Mouse (Mus musculus) cerebellum, adult (tissue): Measurements from ENCODE around the gene Nat8f1.
A peak's percentile ranks its signal among the peaks of the same experiment; 100 is the strongest.
"Not testable (repeated sequence)": the region's sequence is repeated elsewhere in the genome, so short reads cannot be mapped to it uniquely, and the experiment has no call there.

Source experiments
- ATAC-seq: cut with Nextera tagmentation; 2 replicates; pipeline ENCODE4 v1.9.2; 2017; ENCODE audit warnings: mild to moderate bottlenecking, moderate library complexity, mixed read lengths; ENCODE audit not compliant: insufficient number of reproducible peaks, low FRiP score, low TSS enrichment

The Nat8f1 gene

DNA sequence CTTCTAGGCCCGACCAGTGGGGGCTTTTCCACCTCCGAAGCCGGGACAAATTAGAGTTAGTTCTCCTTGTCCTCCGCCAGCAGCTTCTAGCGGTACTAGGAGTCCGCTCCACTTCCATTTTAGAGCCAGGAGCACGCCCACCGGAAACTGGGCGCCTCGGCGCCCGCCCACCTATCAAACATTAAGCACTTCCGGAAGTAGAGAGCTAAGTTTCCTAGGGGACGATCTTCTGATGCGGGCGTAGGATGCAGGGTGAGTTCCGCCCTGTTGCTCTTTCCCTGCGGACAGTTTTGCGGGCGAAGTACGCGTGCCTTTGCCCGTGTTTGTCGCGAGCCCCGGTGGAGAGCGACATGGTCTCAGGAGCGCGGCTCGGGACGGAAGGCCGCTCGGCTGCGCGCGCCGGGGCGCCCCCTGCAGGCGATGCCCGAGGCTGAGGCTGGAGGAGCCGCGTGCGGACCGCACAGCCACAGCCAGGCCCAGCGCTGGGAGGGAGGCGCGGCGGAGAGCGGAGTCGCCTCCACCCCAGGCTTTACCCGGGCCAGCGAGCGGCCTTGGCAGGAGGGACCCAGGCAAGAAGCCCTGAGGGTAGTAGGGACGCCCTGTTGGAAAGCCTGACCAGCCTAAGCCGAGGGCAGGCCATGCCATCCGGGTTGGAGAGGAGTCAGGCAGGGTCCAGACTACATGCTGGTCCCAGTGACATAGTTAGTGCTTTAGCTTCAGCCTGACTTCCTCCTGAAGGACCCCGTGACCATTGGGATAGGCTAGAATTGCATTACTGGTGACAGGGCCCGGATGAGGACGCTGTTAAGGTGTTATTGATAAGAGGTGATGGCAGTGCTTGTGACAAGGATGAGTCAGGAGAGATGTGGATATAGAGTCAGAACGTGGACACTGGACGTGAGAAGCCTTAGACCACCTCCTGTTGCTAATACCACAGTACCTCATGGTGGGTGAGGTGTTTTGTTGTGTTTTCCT is at the start of gene Nat8f1:
Nat8f1 (minus strand) TSS at position 149 of the 975 bp plus-strand sequence.
- peak; percentile 94 for ATAC-seq

DNA sequence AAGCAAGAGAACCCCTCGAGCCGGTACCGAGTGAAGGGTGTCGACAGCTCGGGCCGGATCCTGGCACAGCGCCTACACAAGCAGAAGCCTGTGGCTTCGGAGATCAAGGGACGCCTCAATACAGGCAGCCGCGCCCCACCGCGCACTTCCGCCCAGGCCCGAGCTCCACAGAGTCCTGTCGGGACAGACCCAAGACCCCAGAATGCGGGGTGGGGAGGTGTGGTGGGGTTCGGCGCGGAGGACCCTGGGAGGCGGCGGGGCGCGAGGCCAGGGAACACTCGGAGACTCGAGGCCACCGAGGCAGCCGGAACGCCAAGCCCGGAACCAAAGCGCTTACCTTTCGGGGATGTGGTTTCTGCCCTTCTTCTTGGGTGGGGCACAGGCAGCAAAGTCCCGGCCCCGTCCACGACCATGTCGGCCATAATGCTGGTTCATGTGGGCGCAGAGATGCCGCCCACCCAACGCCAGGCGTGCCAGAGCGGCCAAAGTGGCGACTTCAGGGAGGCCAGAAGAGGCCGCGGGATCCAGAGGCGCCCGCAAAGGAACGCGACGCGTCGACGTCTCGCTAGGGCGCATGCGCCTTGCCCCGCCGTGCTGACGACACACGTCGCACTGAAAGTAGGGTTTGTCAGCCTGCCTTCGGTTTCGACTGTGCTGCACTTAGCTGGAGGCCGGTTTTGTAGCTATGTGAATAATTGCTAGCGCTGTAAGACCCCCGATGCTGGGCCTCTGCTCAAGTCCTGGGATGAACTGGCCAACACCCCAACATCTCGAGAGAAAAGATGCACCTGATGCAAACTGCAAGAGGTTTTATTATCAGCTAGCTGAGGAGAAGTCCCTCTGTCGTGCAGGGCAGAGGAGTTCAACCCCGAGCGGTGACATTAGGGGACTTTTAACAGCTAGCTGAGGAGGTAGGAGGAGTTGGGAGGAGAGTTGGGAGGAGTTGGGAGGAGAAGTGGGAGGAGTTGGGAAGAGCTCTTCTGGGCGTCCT is 45.9 kb upstream of the Nat8f1 start, which contains the start of gene Dusp11:
Dusp11 (minus strand) TSS at position 567 of the 991 bp plus-strand sequence.
- peak; percentile 98 for ATAC-seq

DNA sequence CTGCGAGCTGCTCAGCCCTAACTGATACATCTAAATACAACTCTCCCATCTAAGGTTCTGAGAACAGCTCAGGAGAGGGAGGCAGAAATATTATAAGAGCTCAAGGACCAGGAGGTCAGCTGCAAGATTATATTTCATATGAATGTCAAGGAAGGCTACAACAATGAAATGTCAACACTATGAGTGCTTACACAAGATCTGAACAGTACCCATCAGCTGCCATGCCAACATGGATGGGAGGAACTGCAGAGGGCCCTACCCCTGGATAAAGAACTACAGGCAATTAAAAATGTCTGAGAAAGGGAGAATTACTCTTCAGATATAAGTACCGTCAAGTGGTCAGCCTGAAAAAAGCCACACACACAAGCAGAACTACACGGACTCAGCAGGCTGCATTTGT is 42.1 kb upstream of the Nat8f1 start:
- ATAC-seq = no peak

DNA sequence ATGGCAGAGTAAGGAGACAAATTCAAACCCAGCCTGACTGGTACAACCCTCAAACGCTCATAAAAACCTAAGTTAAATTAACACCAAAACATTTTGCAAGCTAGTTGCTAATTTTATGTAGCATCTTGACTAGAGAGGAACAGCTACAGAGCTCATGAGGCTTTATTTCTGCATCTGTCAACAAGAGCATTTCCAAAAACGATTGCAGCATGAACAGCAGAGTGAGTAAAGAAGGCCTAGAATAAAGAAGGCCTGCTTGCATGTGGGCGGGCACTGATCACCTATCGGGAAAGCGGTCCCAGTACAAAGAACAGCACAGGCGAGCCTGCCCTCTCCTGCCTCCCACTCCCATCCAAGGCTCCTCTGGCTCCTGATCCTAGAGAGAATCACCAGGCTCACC is 33.1 kb upstream of the Nat8f1 start:
- no peak for ATAC-seq

DNA sequence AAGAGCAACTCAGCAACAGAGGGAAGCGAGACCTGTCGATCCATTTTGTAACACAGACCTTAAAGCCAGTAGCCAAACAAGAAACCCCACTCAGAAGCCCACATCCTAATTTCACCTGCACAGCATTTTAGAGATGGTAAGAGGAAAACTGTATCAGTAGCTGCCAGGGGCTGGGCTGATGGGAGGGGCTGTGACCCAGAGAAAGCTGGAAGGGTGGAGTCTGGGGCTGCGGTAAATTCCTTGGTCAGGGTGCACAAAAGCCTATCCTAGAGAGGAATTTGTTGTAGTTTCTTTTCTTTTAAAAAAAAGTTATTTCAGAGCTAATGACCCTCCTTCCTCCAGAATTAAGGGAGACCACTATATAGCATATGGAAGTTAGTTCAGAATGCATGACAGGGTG is 27.0 kb upstream of the Nat8f1 start:
- no peak for ATAC-seq

DNA sequence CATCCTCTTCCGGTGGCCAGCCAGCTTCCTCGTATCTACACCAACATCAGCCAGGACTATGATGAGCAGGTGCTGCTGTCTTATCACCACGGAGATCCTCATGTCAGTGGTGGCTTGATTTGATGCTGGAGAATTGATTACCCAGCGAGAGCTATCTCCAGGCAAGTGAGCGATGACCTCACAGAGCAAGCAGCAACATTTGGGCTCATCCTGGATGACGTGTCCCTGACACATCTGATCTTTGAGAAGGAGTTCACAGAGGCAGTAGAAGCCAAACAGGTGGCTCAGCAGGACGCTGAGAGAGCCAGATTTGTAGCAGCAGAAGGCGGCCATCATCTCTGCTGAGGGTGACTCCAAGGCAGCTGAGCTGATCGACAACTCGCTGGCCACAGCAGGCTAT is 23.2 kb upstream of the Nat8f1 start:
- ATAC-seq = no peak

DNA sequence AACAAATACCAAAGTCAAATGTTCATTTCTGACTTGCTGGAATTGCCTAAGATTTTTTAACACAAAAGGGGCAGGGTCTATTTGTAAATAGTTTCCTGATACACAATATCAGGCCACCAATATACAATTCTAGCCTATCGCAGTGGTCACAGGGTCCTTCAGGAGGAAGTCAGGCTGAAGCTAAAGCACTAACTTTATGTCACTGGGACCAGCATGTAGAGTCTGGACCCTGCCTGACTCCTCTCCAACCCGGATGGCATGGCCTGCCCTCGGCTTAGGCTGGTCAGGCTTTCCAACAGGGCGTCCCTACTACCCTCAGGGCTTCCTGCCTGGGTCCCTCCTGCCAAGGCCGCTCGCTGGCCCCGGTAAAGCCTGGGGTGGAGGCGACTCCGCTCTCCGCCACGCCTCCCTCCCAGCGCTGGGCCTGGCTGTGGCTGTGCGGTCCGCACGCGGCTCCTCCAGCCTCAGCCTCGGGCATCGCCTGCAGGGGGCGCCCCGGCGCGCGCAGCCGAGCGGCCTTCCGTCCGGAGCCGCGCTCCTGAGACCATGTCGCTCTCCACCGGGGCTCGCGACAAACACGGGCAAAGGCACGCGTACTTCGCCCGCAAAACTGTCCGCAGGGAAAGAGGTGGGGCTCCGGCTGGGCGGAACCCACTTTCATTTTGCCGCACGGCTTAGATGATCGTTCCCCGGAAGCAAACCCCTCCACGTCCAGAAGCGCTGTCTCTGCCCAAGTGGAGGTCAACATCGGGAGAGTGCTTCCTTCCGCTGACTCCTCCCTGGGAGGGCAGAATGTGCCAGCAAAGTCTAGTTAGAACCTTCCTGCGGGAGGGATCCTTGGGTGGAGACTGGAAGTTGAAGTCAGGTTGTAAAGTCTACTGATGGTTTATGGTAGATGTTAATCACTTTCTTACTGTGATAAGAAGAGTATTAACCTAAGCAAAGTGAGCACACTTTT is 21.3 kb upstream of the Nat8f1 start:
- ATAC-seq = peak; percentile 96

DNA sequence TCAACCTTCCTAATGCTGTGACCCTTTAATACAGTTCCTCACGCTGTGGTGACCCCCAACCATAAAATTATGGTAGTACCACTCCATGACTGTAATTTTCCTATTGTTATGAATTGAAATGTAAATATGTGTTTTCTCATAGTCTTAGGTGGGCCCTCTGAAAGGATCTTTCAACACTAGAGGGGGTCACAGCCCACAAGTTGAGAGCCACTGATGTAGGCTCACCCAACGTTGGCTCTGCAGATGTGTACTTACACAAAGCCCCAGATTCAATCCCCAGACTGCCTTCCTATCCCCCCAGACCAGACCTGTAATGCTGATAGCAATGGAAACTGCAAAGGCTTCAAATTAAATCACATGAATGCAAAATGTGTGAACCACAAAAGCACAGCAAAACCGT is 20.2 kb upstream of the Nat8f1 start:
- no peak for ATAC-seq

DNA sequence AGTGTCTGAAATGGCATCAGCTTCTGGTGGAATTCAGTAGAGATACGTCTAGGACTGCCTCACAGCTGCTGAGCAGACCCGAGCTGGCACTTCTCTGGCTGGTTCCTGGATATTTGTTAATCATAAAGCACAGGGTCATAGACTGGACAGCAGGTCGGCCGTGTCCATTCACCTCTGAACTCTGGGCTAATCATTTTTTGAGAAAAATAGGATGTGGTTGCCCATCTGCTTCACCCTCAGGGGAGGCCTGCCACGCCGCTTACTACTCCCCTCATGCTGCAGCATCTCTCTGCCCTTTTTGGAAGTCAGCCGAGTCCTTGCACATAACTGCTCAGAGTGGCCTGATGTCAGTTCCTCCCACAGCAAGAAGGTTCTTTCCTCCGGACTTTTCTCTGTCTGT is 18.6 kb upstream of the Nat8f1 start:
- no peak for ATAC-seq

DNA sequence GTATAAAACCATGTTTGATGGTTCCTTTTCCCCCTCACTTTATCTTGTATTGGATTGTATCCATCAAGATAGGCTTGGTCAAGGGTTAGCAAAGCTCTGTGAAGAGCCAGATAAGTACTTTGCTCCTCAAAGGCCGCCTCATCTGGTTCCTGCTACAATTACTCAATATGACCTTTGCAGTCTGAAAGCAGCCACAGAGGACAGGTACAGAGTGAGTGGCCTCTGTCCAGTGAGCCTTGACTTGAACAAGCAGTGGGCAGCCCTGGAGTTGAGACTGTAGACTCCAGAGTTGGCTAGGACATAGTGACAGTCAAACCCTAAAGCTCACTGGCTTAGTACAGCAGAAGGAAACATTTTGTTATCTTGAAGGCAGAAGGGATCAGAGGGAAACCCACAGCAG is 13.8 kb upstream of the Nat8f1 start:
- no peak for ATAC-seq

DNA sequence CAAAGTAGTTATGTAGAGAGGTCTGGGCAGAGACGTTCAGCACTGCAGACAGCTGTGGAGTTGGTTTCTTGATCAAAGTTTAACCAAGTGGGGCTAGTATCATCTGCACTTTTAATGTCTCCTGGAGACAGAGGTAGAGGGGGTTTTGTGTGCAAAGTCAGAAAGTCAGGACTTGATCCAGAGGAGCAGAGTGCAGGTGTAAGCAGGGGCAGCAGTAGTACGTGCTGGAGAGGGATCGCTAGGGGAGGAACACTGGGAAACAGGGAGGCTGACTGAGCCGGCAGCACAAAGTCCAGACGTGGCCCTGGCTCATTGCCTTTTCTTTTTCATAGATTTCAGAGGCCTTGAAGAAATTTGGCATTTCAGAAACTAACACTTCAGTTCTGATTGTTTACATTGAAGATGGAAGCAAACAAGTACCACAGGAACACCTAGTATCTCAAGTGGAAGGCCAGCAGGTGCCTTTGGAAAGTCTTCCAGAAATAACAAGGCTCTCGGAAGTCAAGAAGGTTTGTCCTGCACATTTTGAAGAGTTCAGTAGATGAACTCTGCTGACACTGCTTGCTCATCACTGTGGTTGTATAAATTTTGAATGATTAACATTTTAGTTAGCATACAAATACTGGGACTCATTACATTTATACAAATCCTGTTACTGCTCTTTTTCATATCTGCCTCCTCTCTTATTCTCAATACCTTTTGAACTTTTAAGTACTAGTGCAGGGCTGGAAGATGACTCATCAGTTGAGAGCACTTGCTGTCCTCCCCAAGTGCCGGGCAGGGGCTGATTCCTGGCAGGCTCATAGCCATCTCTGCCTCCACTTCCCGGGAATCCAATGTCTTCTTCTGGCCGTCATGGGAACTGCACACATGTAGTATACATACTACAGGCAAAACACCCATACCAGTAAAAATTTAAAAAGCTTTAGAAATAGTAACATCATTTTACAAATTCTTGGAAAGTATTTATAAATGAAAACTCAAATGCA is 12.3 kb upstream of the Nat8f1 start:
- no peak for ATAC-seq

DNA sequence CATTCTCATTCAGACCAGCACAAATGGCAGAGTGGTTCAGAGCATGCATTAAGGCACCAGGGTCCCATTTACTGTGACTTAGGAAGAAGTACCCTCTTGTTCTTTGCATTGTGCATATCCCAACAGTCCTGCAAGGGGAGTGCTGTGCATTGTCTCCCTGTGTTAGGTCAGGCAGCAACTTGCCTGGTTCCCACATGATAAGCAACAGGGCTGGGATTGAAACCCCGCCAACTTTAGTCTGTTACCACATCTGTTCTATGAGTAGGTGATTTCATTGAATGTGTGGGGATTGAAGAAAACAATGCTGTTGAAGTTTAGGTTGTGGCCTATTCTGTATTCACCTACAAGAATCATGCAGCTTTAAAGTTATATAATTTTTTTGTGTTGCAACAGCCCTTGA is 11.2 kb upstream of the Nat8f1 start:
- ATAC-seq = no peak

DNA sequence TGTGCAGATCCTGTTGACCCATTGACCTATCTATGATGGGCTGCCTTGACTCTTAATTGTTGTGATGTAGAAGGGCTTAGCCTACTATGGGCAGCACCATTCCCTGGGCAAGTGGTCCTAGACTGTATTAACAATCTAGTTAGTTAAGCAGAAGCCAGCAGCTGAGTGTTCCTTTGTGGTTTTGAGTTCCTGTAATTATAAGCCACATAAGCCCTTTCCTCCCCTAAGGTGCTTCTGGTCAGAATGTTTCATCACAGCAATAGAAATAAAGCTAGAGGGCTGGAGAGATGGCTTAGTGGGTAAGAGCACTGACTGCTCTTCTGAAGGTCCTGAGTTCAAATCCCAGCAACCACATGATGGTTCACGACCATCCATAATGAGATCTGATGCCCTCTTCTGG is 8.2 kb upstream of the Nat8f1 start:
- no peak for ATAC-seq

DNA sequence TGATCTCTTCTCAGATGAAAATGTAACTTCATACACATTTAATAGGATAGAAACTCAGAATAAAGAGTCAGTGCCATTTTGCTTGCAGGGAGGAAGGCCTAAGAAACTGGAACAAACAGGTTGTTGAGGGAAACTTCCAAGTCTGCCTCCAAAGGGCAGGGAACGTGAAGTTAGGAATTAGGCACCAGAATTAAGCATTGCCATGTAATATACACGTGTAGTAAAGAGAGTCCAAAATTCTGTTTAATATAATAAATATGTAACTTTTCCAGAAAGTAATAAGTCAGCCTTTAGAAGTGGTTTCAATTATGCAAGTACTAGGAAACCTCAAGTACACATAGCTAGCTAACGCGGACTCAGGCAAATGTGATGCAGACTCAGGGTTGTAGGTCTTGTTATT is 3.9 kb upstream of the Nat8f1 start:
- no peak for ATAC-seq

DNA sequence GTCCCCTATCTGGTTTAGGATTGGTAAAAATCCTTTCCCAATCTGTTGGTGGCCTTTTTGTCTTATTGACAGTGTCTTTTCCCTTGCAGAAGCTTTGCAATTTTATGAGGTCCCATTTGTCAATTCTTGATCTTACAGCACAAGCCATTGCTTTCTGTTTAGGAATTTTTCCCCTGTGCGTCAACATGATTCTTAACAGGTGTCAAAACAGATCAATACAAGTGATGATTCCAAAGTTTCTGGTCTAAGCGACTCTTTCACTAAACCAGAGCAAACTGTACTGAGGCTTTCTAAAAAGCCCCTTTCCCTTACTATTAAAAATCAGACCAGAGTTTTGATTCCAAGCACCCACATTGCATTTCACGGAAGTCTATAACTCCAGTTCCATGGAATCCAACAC is 2.9 kb upstream of the Nat8f1 start:
- not testable (repeated sequence) for ATAC-seq

DNA sequence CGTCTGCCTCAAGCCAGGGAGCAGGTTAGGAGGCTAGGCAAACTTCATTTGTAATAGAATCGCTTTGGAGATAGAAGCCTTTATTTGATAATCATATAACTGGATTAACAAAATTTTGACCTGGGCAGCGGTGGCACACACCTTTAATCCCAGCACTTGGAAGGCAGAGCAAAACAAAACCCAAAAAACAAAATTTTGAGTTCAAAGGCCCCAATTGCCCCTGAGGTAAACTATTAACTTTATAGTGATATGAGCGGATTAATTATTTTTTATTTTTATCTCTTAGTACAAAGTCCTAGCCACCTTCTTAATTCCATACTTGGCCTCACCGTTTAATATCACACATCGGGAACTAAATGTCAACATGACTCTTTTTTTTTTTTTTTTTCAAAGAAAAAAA is 1.1 kb upstream of the Nat8f1 start:
- no peak for ATAC-seq

DNA sequence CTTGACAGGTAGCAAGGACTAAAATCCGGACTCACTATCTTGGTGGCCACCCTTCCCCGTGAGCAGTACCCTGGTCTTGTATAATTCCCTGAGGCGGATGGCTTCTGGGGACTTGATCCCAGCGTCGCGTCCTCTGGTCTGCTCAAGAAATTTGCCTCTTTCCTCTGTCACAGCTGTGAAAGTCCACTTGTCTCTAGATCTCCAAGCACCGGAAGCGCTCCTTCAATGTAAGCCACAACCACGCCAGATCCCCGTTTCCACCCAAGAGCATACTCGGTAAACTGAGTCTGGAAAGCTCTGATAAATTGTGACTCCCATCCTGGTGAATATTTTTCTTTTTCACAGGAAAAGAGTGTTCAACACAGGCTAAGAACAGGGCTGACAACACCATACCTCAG is 347 bp downstream of the Nat8f1 start:
- no peak for ATAC-seq

DNA sequence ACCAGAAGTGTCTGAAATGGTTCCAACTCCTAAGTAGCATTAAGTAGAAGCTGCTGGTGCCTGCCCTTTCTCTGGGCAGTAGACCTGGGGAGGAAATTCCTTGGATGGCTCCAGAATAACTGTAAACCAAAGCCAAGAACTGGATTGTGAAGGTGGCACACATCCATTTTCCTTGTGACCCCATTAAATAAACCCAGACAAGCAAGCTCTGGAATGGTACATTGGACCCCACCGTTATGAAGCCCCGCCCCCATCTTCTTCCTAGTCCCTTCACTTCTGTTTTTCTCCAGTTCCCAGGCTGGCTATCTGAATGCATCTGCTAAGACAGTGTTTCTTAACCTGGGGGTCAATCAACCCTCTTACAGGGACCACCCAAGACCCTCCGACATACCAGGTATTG is 3.9 kb downstream of the Nat8f1 start, which contains the start of gene Tprkb:
Tprkb (plus strand) TSS at position 279 of the 400 bp plus-strand sequence.
- no peak for ATAC-seq

DNA sequence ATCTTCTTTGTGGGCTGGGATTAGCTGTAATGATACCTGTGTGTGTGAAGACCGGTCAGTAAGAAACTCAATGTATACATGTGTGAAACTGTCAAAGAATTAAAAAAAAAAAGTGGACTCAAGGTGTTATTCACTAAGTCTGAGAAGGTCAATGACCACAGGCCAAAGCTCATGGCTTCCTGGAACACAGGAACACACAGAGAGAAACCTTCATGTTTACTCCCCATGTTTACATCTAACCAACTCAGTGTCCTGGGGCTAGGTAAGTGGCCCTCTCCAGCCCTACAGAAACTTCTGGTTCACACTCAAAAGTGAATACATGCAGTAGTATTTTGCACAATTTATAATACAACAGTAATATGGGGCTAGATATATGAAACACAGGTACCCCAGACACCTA is 5.8 kb downstream of the Nat8f1 start:
- no peak for ATAC-seq
